Mouse (Mus musculus): Measurements from ENCODE around the gene Nanos3.

Nanos3 gene

DNA sequence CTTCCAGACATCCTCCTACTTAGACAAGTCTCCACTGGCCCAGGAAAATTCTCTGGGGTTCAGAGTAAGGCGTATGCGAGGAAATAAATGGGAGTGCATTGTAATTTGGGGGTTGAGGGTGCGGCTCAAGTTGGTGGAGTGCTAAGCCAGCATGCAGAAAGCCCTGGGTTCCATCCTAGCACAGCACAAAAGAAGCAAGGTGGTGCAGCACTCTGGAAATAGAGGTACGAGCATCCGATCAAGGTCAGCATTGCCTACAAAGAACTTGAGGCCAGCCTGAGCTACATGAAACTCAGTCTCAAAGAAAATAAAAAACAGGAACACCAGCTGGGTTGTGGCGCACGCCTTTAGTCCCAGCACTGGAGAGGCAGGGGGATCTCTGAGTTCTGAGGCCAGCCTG lies at the start of gene Nanos3:
TSS of gene Nanos3 (minus strand) at position 101 of the 400 bp plus-strand sequence.
- no peak for DNase-seq

DNA sequence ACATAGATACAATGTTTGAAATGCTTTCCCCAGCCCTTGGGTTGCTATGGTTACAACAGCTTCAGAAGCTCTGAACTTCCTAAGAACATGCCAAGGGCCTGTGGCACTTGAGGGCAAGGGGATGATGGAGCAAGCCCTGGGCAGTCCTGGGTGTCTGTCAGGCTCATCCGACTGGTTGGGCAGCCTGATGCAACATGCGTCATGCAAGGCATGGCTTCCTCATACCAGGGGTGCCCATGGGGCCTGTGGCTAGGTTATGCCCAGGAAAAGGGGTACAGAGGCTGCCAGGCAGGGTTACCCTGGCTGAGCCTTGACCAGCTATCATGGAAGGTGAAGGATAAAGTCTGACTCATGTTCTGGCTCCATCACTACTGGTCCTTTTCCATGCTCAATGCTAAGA lies 48.0 kb upstream of the Nanos3 start:
- no peak for DNase-seq

DNA sequence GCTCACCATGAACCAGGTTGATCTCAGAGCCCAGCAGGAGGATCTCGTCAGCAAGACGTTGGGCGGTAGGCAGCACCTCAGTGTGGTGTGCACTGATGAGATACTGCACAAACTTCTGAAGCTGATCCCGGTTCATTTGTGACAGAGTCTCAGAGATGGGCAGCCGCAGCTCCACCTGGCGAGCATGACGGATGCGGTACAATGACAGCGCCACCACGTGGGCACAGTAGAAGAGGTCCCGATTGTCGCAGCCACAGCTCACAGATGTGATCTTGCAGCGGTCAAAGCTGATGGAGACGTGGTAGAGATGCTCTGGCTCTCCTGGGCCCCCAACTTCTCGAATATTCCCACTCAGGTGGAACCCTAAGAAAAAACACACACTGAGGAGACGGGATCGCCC lies 45.7 kb upstream of the Nanos3 start:
- no peak for DNase-seq

DNA sequence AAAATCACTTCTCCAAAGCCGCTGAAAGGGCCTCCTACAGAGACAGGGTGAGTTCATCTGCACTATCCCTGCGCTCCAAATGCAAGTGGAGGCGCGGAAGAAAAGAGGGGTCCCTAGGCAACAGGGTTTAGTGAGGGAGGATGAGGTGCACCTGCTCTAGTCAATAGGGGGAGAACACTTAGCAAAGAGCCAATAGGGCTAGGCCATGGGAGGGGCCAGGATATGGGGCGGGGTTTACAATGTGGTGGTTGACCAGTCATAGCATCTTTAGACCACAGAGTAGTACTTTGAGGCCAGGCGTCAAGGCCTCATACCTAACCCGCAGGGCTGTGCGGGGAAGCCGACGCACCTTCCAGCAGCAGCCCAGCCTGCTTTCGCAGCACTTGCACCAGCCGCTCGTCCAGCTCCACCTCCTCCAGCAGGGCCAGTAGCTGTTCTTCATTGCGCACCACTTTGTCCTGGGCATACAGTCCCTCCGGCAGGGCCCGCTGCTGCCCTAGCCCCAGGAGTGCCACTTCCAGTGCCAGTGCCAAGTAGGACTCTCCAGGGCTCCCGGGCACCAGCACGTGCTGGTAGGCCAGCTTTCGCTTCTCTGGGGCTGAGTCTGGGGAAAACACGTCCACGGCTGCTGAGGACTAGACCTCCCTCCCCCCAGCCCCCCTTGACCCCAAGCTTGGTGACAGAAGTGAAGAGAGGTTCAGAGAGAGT lies 38.5 kb upstream of the Nanos3 start:
- DNase-seq, result no peak

DNA sequence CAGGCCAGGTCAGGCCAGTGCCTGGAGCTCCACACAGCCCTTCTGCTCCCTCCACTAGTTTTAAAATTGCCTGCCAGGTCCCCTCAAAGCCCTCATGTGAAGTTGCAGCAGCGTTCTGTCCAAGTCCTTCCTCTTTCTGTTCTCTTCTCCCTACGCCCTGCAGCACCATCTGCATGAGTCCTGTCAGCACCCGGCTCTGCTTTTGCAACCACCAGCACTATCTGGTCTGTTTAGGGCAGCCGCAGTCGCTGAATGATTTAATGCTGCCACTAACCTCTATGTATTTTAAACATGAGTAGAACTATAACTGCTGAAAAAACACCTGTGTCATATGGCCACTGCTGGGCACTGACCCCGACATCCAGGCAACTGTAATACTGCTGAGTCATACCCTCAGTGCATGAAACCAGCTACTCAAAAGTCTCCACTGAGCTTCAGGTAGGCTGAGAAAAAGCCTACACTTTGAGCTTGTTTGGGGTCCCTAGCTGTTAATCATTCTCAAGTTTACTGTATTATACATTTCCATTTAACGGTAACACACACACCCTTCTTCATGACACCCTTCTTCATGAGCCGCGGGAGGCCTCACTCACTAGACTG lies 37.6 kb upstream of the Nanos3 start:
- no peak for DNase-seq

DNA sequence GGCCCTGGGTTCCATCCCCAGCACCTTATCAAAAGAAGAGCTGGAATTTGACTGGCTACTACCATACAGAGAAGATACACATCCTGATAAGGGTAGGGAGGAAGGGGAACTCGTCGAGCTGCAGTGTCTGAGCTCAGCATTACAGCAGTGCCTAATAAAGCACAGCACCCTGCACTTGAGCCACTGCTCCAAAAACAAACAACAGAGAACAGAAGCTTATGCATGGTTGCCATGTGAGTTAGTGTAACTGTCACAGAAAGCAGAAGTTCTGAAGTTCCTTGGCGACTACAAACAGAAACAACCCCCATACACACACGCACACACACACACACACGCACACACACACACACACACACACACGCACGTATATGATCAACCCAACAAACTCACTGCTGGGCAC lies 35.1 kb upstream of the Nanos3 start:
- no peak for DNase-seq

DNA sequence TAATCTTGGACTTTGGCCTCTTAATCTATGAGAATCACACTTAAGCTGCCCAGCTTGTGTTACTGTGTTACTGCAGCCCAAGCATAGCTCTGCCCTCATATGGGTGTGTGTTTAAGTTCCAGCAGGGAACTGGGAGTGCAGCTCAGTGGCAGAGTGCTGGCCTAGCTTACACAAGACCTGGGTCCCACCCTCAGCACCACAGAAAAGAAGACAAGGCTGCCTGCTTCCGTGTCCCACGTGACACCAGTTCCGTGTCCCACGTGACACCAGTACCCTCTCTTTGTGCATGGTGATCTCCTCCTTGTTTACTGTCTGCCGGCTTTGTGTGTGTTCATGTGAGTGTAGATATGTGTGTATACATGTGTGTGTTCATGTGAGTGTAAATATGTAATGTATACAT lies 33.1 kb upstream of the Nanos3 start:
- DNase-seq, result no peak

DNA sequence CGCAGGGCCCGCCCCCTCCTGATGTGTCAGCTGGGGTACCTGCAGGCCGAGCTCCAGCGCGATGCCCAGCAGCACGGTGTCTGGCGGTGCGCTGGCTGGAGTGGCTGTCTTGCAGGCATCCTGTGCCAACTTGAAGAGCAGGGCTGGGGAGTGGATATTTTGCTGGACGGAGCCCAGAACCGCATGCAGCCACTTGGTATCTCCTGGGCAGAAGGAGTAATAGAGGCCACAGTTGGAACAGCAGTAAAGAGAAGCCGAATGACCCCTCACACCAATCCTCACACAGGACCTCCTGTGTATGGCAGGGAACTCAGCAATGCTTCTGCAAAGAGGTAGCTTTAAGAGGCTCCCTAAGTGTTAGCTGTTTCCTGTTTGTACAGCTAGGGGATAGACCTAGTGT lies 32.2 kb upstream of the Nanos3 start:
- no peak for DNase-seq

DNA sequence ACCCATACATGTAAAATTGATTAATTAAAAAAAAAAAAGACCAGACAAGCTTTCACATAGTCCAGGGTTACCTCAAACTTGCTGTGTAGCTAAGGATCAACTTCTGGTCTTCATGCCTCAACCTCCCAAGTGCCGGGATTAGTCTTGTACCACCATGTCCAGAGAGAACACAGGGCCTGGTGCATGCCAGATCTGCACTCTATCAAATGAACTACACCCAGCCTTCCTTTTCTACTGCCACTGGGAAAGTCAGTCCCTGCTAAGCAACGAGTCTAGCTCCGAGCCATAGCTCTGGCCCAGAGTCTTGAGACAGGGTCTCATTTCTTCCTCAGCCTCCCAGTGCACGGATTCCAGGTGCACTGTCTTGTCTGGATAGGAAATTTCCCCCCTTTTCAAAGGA lies 28.3 kb upstream of the Nanos3 start:
- DNase-seq, result no peak

DNA sequence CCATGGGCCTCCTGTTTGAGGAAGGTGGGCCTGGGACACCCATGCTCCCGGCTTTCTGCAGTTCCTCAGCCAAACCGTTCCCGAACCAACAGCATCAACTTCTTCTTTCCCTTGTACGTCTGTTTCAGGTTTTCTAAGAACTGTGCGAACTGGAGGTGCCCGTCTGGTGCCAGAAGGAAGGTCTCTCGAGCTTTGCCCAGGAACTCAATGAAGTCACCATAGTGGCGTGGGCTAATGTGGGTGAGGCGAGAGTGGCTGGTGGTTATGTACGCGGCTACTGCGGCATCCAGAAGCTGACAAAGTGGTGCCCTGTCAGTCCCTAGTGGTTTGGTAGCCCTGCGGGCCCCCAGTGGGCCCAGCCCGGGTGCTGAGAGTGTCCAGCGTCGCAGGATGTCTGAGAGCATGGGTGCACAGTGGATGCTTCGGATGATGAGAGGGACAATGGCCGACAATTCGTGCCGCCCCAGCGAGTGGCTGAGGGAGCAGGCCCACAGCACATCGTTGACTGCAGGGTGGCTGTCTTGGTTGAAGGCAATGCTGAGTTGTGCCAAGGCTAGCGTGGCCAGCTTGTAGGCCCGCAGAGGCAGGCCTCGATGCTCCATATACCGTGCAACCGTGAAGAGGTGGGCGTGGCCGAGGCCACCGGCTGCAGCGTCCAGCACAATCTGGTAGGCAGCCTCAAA lies 27.0 kb upstream of the Nanos3 start:
- no peak for DNase-seq

DNA sequence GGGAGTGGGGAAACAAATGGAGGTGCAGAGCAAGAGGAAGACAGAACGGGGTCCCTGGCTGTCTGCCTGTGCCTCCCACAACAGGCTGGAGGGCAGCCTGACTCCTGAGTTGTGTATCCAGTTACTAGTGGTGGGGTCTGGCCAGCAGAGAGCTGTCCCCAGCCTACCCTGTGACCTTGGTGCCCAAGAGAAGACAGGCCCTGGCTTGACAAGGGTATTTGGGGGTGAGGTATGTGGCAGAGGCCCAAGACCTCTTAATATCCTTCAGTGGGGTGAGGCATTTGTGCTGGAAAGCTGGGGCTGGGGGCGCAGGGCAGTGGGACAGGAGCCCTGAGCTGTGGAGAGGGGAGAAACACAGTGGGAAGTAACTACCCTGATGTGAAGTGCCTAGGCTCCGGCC lies 26.2 kb upstream of the Nanos3 start:
- no peak for DNase-seq

DNA sequence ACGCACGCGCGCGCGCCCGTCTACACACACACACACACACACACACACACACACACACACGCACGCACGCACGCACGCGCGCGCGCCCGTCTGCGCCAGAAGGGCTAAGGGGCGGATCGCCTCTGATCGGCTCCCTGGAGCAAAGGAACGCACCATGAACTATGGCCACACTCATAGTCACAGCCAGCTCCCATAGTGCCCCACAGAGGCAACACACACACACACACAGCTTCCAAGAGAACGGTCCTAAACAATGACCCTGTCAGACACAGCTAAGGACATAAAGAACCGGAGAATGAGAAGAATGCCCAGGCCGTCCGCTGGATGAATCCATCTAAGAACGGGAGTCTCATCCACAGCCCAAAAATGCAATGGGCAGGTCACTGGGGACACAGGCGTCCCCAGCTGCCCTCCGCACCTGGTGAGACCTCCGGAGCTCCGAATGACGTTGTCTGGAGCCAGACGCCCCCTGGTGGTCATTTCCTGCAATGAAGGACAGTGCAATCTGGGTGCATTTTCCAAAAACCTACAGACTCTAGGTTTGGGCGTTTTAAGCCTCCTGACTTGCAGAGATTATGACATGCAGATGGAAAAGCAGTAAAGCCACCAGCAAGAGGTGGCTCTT lies 25.3 kb upstream of the Nanos3 start:
- peak; percentile 85 for DNase-seq

DNA sequence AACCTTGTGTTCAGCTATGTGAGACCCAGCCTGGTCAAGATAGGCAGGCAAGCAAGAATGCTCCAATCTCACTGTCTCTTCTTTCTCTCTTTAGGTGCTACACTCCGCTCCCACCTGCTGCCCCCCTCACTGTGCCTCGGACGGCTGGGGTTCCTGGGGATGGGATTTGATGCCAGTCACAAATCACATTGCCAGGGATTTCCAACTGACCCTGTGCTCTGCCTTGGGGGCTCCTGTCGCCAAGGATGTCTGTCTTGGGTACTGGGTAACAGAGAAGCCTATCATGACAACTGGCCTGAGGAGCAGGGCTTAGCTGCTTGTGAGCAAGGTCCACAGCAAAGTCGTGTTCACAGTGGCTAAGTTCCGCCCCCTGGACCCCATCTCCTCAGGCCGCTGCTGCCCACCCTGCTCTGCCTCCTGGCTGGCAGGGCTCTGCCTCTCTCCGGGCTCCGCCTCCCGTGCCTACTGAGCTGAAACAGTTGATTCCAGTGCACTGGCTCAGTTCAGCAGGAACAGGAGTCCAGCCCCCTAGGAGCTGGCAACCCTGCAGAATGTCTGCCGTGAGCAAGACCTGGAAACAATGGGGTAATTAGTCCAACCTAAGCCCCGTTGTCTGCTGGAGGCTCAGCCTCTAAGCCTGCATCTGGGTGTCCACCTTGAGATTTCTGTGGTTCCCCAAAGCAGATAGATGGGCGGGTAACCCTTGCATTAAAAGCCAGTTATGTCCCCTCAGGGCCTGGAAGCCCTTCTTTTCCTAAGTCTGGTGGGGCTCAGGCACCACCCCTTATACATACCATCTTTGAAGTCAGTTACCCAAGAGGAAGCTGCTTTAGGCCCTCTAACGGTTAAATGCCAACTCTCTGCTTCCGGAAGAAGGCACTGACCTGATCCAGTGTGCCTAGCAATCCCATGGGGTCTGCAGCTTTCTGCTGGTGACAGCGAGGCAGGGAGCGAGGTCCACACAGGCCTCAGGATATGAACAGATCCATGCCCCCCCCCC lies 23.7 kb upstream of the Nanos3 start:
- DNase-seq, result no peak

DNA sequence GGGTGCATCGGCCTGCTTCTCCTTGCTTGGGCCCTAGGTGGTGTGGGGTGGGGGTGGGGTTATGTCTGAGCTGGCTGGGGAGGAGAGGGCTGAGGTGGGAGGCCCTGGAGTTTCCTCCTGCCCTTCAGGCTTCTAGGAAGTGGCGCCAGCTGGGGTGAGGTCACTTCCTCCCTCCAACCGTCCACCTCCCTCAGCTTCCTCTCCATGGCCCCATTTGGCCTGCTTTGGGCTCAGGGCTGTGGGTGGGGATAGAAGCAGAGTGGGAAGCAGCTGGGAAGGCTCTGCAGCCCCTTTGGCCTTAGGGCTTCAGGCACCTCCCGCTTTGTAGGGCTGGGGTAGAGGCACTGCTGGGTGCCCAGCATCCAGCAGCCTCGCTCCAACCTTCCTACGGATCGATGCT lies 22.8 kb upstream of the Nanos3 start:
- DNase-seq, result no peak

DNA sequence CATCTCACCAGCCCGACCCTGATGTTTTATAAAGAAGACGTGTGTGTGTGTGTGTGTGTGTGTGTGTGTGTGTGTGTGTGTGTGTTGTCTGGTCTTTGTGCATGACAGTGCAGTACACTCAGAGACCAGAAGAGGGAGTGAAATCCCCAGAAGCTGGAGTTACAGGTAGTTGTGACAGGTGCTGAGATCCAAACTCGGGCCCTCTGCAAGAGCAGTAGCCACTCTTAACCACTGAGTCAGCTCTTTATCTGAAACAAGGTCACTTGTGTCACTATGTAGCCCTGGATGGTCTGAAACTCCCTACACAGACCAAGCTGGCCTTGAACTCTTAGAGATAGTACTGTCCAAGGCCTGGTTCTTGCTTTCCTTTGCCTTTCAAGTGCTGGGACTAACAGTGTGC lies 21.6 kb upstream of the Nanos3 start:
- DNase-seq, result no peak

DNA sequence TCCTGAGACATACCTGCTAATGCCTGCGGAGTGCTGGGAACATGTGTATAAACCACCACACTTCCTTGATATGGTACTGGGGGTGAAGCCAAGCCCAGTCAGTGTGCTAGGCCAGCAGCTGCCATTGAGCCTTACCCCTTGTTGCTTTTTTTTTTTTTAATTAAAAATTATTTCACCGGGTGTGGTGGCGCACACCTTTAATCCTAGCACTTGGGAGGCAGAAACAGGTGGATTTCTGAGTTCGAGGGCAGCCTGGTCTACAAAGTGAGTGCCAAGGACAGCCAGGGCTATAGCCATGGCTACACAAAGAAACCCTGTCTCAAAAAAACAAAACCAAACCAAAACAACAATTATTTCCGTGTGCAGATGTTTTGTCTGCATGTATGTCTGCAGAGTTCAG lies 20.1 kb upstream of the Nanos3 start:
- DNase-seq, result no peak

DNA sequence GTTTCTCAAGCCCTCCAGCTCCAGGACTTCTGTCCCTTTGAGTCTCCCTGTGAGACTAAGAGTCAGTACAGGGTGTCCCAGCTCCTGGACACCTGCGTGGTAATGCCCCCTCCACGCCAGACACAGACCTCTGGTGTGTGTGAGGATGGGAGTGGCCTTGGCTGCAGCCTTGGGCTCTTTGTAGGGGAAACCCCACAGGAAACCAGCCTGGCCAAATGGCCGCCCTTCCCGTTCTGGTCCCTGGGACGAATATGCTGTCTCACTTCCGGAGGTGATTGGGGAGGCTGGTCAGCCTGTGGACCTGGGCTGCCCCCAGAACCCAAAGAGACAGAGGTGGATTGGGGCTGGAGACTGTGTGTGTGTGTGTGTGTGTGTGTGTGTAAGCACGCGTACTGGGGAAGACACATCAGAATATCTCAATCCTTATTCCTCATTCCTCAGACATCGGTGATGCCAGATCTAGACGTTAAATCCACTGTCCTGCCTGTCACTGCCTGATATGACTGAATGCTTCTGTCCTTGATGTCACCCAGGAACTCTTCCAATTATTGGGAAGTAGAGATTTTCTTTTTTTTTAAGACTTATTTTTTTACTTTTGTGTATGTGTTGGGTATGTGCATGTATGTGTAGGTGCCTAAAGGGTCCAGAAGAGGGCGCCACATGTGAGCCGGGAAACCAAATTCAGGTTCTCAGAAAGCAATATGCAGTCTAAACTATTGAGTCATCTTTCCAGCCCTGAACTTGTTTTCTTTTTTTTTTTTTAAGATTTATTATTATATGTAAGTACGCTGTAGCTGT lies 19.2 kb upstream of the Nanos3 start:
- no peak for DNase-seq

DNA sequence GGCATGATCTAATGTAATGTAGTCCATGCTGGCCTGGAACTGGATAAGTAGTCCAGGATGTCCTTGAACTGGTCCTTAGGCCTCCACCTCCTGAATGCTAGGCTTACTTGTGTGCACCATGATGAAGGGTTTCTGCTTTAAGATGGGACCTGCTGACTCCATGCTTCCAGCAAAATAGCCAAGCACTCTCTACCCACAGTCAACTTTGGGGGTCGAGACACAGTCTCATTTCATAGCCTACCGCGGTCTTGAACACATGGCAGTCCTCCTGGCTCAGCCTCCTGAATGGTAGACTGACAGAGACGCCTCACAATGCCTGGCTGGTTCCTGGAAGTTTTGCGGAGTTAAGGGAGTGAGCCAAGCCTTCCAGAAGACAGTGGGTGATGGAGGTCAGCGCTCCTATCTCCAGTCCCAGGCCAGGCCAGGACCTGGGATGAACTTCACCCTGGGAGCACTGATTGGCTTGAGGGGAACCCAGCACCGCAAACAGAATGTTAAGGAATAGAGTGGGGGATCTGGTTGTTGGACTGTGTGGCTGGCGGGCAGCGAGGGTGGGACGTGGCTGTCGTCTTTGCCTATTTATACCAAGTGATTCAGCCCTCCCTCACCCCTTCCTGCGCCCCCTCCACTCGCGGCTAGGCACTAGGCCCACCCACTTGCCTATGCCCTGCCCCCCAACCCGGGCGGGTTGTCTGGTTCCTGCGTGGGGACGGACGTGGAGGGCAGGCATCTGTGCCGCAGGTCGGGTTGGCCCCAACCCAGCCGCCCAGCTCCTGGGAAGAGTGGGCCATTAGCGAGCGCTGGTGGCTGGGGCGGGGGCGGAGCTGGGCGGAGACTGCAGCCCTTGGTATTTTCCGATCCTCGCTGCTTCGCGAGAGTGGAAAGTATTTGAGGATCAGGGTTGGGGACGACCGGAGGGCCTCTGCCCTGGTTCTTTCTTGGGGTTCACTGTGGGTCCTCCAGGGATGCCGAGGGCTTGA lies 18.2 kb upstream of the Nanos3 start:
- peak; percentile 73 for DNase-seq

DNA sequence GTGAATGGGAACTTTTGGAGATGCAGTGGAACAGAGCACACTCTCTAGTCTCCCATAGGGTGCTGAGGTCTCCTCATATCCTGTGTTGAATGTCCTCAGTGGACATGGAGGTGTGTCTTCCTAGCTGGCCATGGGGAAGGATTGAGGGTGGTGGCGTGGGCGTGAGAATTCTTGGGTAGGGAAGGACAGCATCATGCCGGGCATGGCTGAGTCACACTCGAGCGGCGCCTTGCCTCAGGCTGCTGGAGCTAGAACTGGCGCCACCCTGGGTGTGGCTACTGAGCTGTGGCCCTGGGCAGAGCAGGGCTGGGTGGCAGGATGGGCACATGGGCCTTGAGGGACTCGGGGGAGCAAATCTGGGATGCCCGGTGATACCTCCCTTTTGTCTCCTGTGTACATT lies 17.4 kb upstream of the Nanos3 start:
- no peak for DNase-seq

DNA sequence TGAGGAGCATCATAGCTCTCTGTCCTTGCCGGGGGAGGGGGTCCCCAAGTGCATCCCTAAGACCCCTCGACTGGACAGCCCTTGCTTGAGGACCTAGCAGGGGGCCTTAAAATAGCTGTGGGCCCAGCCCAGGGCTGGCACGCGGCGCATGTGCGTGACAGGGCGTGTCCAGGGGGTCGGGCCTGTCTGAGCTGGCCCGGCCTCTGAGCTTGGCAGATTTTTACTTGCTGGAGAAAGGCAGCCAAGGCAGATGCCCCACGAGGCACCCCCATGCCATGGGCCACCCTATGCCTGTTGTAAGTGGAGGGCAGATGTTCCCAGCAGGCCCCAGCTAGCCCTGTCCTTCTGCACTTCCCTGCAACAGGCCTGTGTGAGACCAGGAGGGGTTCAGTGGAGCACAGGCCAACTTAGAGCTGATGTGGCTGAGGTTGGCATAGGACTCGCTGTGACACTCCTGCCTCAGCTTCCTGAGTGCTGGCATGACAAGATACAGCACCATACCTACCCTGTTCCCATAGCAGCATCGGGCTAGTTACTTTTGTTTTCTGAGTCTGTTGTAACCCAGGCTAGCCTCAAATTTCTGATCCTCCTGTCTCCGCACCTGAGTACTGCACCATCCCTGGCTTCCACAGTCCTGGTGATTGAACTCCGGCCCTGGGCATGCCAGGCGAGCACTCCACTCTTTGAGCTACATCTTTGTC lies 16.7 kb upstream of the Nanos3 start:
- DNase-seq, result peak; percentile 54

Measured in right cerebral cortex, postnatal 14 days (tissue).